Mouse (Mus musculus) lung, adult 2 months (tissue): ENCODE results near the gene Wdr83os. TPM values are rescaled to one million over a fixed set of nuclear protein-coding genes. Genes with fewer than 3 reads are reported as not detected.

ENCODE experiments used
- DNase-seq: peaks from one replicate; pipeline ENCODE4 v3.0.0; 2022
- H3K4me1 ChIP-seq: fragments of 200-500 bp; 2 replicates; pipeline ENCODE4 v1.6.1; 2011; ENCODE audit warnings: low read length; ENCODE audit not compliant: control insufficient read depth, insufficient read depth
- H3K4me3 ChIP-seq: fragments of 200-500 bp; replicated peaks from 2 replicates; pipeline ENCODE3; 2011; ENCODE audit warnings: low read depth, mild to moderate bottlenecking, control low read depth, low read length; ENCODE audit errors: extremely low read depth
- CTCF ChIP-seq: fragments of 200-500 bp; IDR thresholded peaks from 2 replicates; pipeline ENCODE4 v1.5.1; 2011; ENCODE audit warnings: mild to moderate bottlenecking, low read length, control low read depth; ENCODE audit not compliant: insufficient read depth
- POLR2A ChIP-seq: fragments of 200-500 bp; IDR thresholded peaks from 2 replicates; pipeline ENCODE4 v1.6.1; 2011; ENCODE audit warnings: low read depth, mild to moderate bottlenecking, control low read depth, low read length, borderline replicate concordance; ENCODE audit errors: extremely low read depth
- WGBS: fragments of 180-500 bp; shearing (Covaris S2); methylation state at CpG from one replicate; pipeline ENCODE4 v1.1.7; 2018; 5-methylcytosine and 5-hydroxymethylcytosine counted together
- polyA plus RNA-seq: library from polyadenylated mRNA; depleted of rRNA; stranded (reverse); fragments of >200 nt; gene quantifications from 2 replicates; pipeline ENCODE4 v1.2.3, GENCODE M21; 2012; rRNA removed

Wdr83os gene
- 97.1 and 120 TPM in 2 replicates for polyA plus RNA-seq

GRCm38 (mm10) chr8:85080532-85081215 is at the start of gene Wdr83os:
Gene Wdr83os, plus strand, starts transcription at chr8:85080740.
- under 1% methylated on average over 30 of the region's 30 CpGs for WGBS
- Histone ChIP-seq H3K4me1 (peaks cover 15% of the 10 kb centered on the region), H3K4me3 (peak within 1 kb of the TSS; percentile 87)
- TF ChIP-seq POLR2A (no peak), CTCF (no peak)
- DNase-seq, result peak; percentile 68

GRCm38 (mm10) chr8:85032622-85033311 is 47.8 kb upstream of the Wdr83os start:
- DNase-seq, result no peak
- WGBS, result 64% methylated on average over 4 of the region's 4 CpGs
- TF ChIP-seq CTCF, result no peak
- no peak for TF ChIP-seq POLR2A
- Histone ChIP-seq H3K4me3 (no peak overlapping the region), H3K4me1 (peaks cover 20% of the 10 kb centered on the region)

- TF ChIP-seq CTCF (no peak), POLR2A (no peak)
- WGBS, result 59% methylated on average over 1 of the region's 1 CpGs
- peak; percentile 14 for DNase-seq
- Histone ChIP-seq H3K4me1 (peaks cover 17% of the 10 kb centered on the region), H3K4me3 (no peak overlapping the region)
Measured at GRCm38 (mm10) chr8:85033867-85034266, 46.7 kb upstream of the Wdr83os start.

- WGBS, result under 1% methylated on average over 13 of the region's 13 CpGs
- peaks cover 13% of the 10 kb centered on the region for H3K4me1 ChIP-seq
- H3K4me3 ChIP-seq, result peak overlapping the region; percentile 52
- peak; percentile 53 for DNase-seq
- TF ChIP-seq POLR2A (peak; percentile 53; the same call in 1 of the 2 replicates), CTCF (no peak)
Measured at GRCm38 (mm10) chr8:85034764-85035163, 45.8 kb upstream of the Wdr83os start.

GRCm38 (mm10) chr8:85035165-85035727 is 45.3 kb upstream of the Wdr83os start:
- 3% methylated on average over 12 of the region's 12 CpGs for WGBS
- peak overlapping the region; percentile 52 for H3K4me3 ChIP-seq
- DNase-seq, result no peak
- TF ChIP-seq POLR2A (no peak), CTCF (no peak)
- H3K4me1 ChIP-seq, result peaks cover 13% of the 10 kb centered on the region

- under 1% methylated on average over 15 of the region's 15 CpGs for WGBS
- peak; percentile 30 for DNase-seq
- H3K4me1 ChIP-seq, result peaks cover 13% of the 10 kb centered on the region
- peak overlapping the region; percentile 93 for H3K4me3 ChIP-seq
- TF ChIP-seq POLR2A (no peak), CTCF (no peak)
Measured at GRCm38 (mm10) chr8:85035728-85036310, 44.7 kb upstream of the Wdr83os start.

- peaks cover 13% of the 10 kb centered on the region for H3K4me1 ChIP-seq
- H3K4me3 ChIP-seq, result peak overlapping the region; percentile 93
- 0% methylated on average over 9 of the region's 9 CpGs for WGBS
- no peak for TF ChIP-seq POLR2A
- TF ChIP-seq CTCF, result no peak
- DNase-seq, result no peak
Measured at GRCm38 (mm10) chr8:85036381-85036717, 44.2 kb upstream of the Wdr83os start.

- peak within 1 kb of the TSS; percentile 93 for H3K4me3 ChIP-seq
- under 1% methylated on average over 58 of the region's 59 CpGs for WGBS
Measured at GRCm38 (mm10) chr8:85036718-85037365, 43.7 kb upstream of the Wdr83os start, which contains the start of gene Tnpo2. Gene Tnpo2, plus strand, starts transcription at chr8:85036915.

GRCm38 (mm10) chr8:85037366-85037680 is 43.2 kb upstream of the Wdr83os start:
- TF ChIP-seq POLR2A (no peak), CTCF (no peak)
- H3K4me1 ChIP-seq, result peaks cover 13% of the 10 kb centered on the region
- no peak for DNase-seq

More at GRCm38 (mm10) chr8:85036718-85037365, 43.7 kb upstream of the Wdr83os start, which contains the start of gene Tnpo2:
- no peak; the same call in 1 of the 2 replicates for TF ChIP-seq POLR2A
- H3K4me1 ChIP-seq, result peaks cover 13% of the 10 kb centered on the region
- peak; percentile 83 for DNase-seq

More at GRCm38 (mm10) chr8:85037366-85037680, 43.2 kb upstream of the Wdr83os start:
- WGBS, result under 1% methylated on average over 14 of the region's 14 CpGs
- H3K4me3 ChIP-seq, result peak overlapping the region; percentile 76
